ENCODE assay signal across 8 mouse cellular contexts in genomic region chr4:40278880-40279275, GRCm38 (mm10). TPM values are rescaled to one million over a fixed set of nuclear protein-coding genes. Genes with fewer than 3 reads are reported as not detected.
DNase-seq lines count a peak whose midpoint lies in the region; ATAC-seq and TF ChIP-seq lines count a peak whose summit lies in the region.

No protein-coding gene starts in this region.

- DNase-seq in heart, postnatal 0 days (ENCODE audit: low spot score): no peak
- DNase-seq in heart, adult 11 months: no peak
- no peak for DNase-seq in G1E (ENCODE audit: low spot score)
- no peak for DNase-seq in liver, embryonic 14.5 days (ENCODE audit: low read depth in 3 of 3, low spot score in 3 of 3)
- no peak for DNase-seq in adrenal gland, postnatal 10 days
- DNase-seq in left cerebral cortex, adult 11 months (ENCODE audit: low spot score): no peak

- peak; percentile 28 for ATAC-seq in heart, postnatal 0 days (ENCODE audit: insufficient read depth, low read depth)
- ATAC-seq in G1E (ENCODE audit: extremely low read depth, insufficient number of reproducible peaks, low FRiP score, poor library complexity, severe bottlenecking): no peak
- peak; percentile 77 for ATAC-seq in forebrain, embryonic 12.5 days (ENCODE audit: low FRiP score)
- ATAC-seq in liver, embryonic 14.5 days (ENCODE audit: insufficient read depth): peak; percentile 50
- no peak for ATAC-seq in monocyte, adult 5-6 weeks (replicated peaks; ENCODE audit: insufficient number of reproducible peaks, low FRiP score, low TSS enrichment, poor library complexity, severe bottlenecking)

- H3K4me3 ChIP-seq in heart, postnatal 0 days (ENCODE audit: low read depth, low read length): peak overlapping the region; percentile 87
- H3K4me3 ChIP-seq in G1E (ENCODE audit: low read depth, low read length): peak overlapping the region; percentile 97
- H3K4me3 ChIP-seq in forebrain, embryonic 12.5 days (replicated peaks): peak overlapping the region; percentile 85
- peak overlapping the region; percentile 85 to 89 for H3K4me3 ChIP-seq in liver, embryonic 14.5 days (ENCODE audit: insufficient read depth in 1 of 2, low read depth in 2 of 2, low read length in 2 of 2)

- H3K4me1 ChIP-seq in heart, postnatal 0 days (ENCODE audit: control insufficient read depth, insufficient read depth): peaks cover 12% of the 10 kb centered on the region
- peaks cover 27% of the 10 kb centered on the region for H3K4me1 ChIP-seq in G1E (ENCODE audit: insufficient read depth, low read depth, low read length)
- H3K4me1 ChIP-seq in forebrain, embryonic 12.5 days: peaks cover 13% of the 10 kb centered on the region
- H3K4me1 ChIP-seq in liver, embryonic 14.5 days (replicated peaks; ENCODE audit: control insufficient read depth in 2 of 2, insufficient read depth in 2 of 2, low read length in 1 of 2): peaks cover 0 to 5% of the 10 kb centered on the region in 2 experiments; a peak in 1 of 4 replicates

- H3K4me2 ChIP-seq in heart, postnatal 0 days (ENCODE audit: low read depth, low read length): peak overlapping the region; percentile 86
- H3K4me2 ChIP-seq in forebrain, embryonic 12.5 days: peak overlapping the region; percentile 94
- peak overlapping the region; percentile 72 for H3K4me2 ChIP-seq in liver, embryonic 14.5 days (ENCODE audit: low read depth)

- WGBS in heart, postnatal 0 days: under 1% methylated on average over 21 of the region's 21 CpGs
- under 1% methylated on average over 21 of the region's 21 CpGs for WGBS in forebrain, embryonic 12.5 days
- WGBS in liver, embryonic 14.5 days (ENCODE audit: insufficient replicate concordance): 1% methylated on average over 21 of the region's 21 CpGs

- peak overlapping the region; percentile 80 for H3K27ac ChIP-seq in heart, postnatal 0 days (ENCODE audit: low read depth)
- peak overlapping the region; percentile 42; the same call in 1 of the 2 replicates for H3K27ac ChIP-seq in forebrain, embryonic 12.5 days
- H3K27ac ChIP-seq in liver, embryonic 14.5 days: no peak overlapping the region

- H3K36me3 ChIP-seq in heart, postnatal 0 days (replicated peaks; ENCODE audit: control insufficient read depth, insufficient read depth, low read length): peaks cover 24% of the 10 kb centered on the region
- peaks cover 33% of the 10 kb centered on the region for H3K36me3 ChIP-seq in G1E (replicated peaks)
- peaks cover 21% of the 10 kb centered on the region for H3K36me3 ChIP-seq in forebrain, embryonic 12.5 days (replicated peaks)
- no peaks in the 10 kb centered on the region for H3K36me3 ChIP-seq in liver, embryonic 14.5 days (replicated peaks; ENCODE audit: control insufficient read depth, insufficient read depth, low read depth)

- no peaks in the 10 kb centered on the region for H3K9me3 ChIP-seq in heart, postnatal 0 days (replicated peaks; ENCODE audit: control insufficient read depth, low read length)
- no peaks in the 10 kb centered on the region for H3K9me3 ChIP-seq in G1E (replicated peaks)
- no peaks in the 10 kb centered on the region for H3K9me3 ChIP-seq in forebrain, embryonic 12.5 days
- no peaks in the 10 kb centered on the region for H3K9me3 ChIP-seq in liver, embryonic 14.5 days (ENCODE audit: control insufficient read depth, low read length)

- no peaks in the 10 kb centered on the region for H3K27me3 ChIP-seq in heart, postnatal 0 days (ENCODE audit: control insufficient read depth, insufficient read depth, low read length)
- no peaks in the 10 kb centered on the region for H3K27me3 ChIP-seq in G1E (ENCODE audit: insufficient read depth, low read length)
- H3K27me3 ChIP-seq in forebrain, embryonic 12.5 days: no peaks in the 10 kb centered on the region
- no peaks in the 10 kb centered on the region for H3K27me3 ChIP-seq in liver, embryonic 14.5 days (ENCODE audit: control insufficient read depth, insufficient read depth, low read length)

- no peak for TF ChIP-seq EP300 in heart, postnatal 0 days (IDR thresholded peaks at IDR 0.05; ENCODE audit: low read depth)
- no peak for TF ChIP-seq EP300 in liver, embryonic 14.5 days (IDR thresholded peaks at IDR 0.05; ENCODE audit: low read depth)

- H3K9ac ChIP-seq in heart, postnatal 0 days (replicated peaks; ENCODE audit: low read depth, low read length): peak overlapping the region; percentile 87
- peak overlapping the region; percentile 82 for H3K9ac ChIP-seq in forebrain, embryonic 12.5 days
- H3K9ac ChIP-seq in liver, embryonic 14.5 days (replicated peaks): peak overlapping the region; percentile 82

- TF ChIP-seq CTCF in heart, postnatal 0 days (IDR thresholded peaks at IDR 0.05; ENCODE audit: low read depth): no peak
- TF ChIP-seq CTCF in G1E (IDR thresholded peaks at IDR 0.05; ENCODE audit: low read depth, low read length): no peak
- no peak for TF ChIP-seq CTCF in liver, embryonic 14.5 days (IDR thresholded peaks at IDR 0.05; ENCODE audit: low read depth)

RNA-seq across cellular contexts. Expression of gene Ndufb6, which starts 0.3 kb away (rescaled TPM):
- 452 and 553 TPM in 2 replicates for total RNA-seq in heart, postnatal 0 days (2014; rRNA removed; ENCODE audit: low replicate concordance)
- polyA plus RNA-seq in heart, postnatal 0 days (2015; fragmentation: Nextera tagmentation; extraction: Ambion mirVana): 1,016 and 1,052 TPM in 2 replicates
- 31.5 and 37.4 TPM in 2 replicates for total RNA-seq in G1E (2014; fragmentation: Nextera tagmentation)
- total RNA-seq in G1E (2017): 82.0 and 91.4 TPM in 2 replicates
- 176 and 177 TPM in 2 replicates for polyA plus RNA-seq in G1E (2012)
- 272 and 275 TPM in 2 replicates for polyA plus RNA-seq in forebrain, embryonic 12.5 days (2016; fragmentation: Nextera tagmentation; extraction: Ambion mirVana)
- polyA plus RNA-seq in liver, embryonic 14.5 days (2012; rRNA removed): 56.4 and 62.1 TPM in 2 replicates
- polyA plus RNA-seq in liver, embryonic 14.5 days (2014; fragmentation: Nextera tagmentation; extraction: Ambion mirVana): 161 TPM in 2 replicates
- total RNA-seq in adrenal gland, postnatal 10 days (2021): 100 to 1,000 TPM; 482 to 529 TPM
- 19.6 to 49.3 TPM (median 45.1 TPM) in 3 replicates for total RNA-seq in monocyte, adult 5-6 weeks (2017)

RNA-seq across cellular contexts. Expression of gene Topors, which starts 9.2 kb away (rescaled TPM):
- total RNA-seq in heart, postnatal 0 days (2014; rRNA removed; ENCODE audit: low replicate concordance): 23.6 and 30.3 TPM in 2 replicates
- polyA plus RNA-seq in heart, postnatal 0 days (2015; fragmentation: Nextera tagmentation; extraction: Ambion mirVana): 15.1 and 15.5 TPM in 2 replicates
- 35.0 and 40.4 TPM in 2 replicates for total RNA-seq in G1E (2014; fragmentation: Nextera tagmentation)
- 54.8 and 59.3 TPM in 2 replicates for total RNA-seq in G1E (2017)
- 8.7 and 9.9 TPM in 2 replicates for polyA plus RNA-seq in G1E (2012)
- polyA plus RNA-seq in forebrain, embryonic 12.5 days (2016; fragmentation: Nextera tagmentation; extraction: Ambion mirVana): 51.4 and 53.7 TPM in 2 replicates
- 4.0 and 7.0 TPM in 2 replicates for polyA plus RNA-seq in liver, embryonic 14.5 days (2012; rRNA removed)
- polyA plus RNA-seq in liver, embryonic 14.5 days (2014; fragmentation: Nextera tagmentation; extraction: Ambion mirVana): 11.7 and 13.1 TPM in 2 replicates
- 10 to 100 TPM; 23.3 to 27.0 TPM for total RNA-seq in adrenal gland, postnatal 10 days (2021)
- 78.8 to 88.0 TPM (median 79.8 TPM) in 3 replicates for total RNA-seq in monocyte, adult 5-6 weeks (2017)

RNA-seq across cellular contexts. Expression of gene Smim27, which starts 9.5 kb away (rescaled TPM):
- total RNA-seq in heart, postnatal 0 days (2014; rRNA removed; ENCODE audit: low replicate concordance): 0.65 and 4.9 TPM in 2 replicates
- polyA plus RNA-seq in heart, postnatal 0 days (2015; fragmentation: Nextera tagmentation; extraction: Ambion mirVana): 48.4 and 49.4 TPM in 2 replicates
- total RNA-seq in G1E (2014; fragmentation: Nextera tagmentation): 8.5 and 9.9 TPM in 2 replicates
- total RNA-seq in G1E (2017): 9.2 and 13.4 TPM in 2 replicates
- 14.1 and 18.2 TPM in 2 replicates for polyA plus RNA-seq in G1E (2012)
- polyA plus RNA-seq in forebrain, embryonic 12.5 days (2016; fragmentation: Nextera tagmentation; extraction: Ambion mirVana): 32.7 and 35.3 TPM in 2 replicates
- 1.9 and 3.2 TPM in 2 replicates for polyA plus RNA-seq in liver, embryonic 14.5 days (2012; rRNA removed)
- 20.6 and 24.4 TPM in 2 replicates for polyA plus RNA-seq in liver, embryonic 14.5 days (2014; fragmentation: Nextera tagmentation; extraction: Ambion mirVana)
- 10 to 100 TPM; 34.9 to 46.5 TPM for total RNA-seq in adrenal gland, postnatal 10 days (2021)
- total RNA-seq in monocyte, adult 5-6 weeks (2017): 6.8 to 13.1 TPM (median 8.2 TPM) in 3 replicates

RNA-seq across cellular contexts. Expression of gene Ddx58, which starts 39.2 kb away (rescaled TPM):
- total RNA-seq in heart, postnatal 0 days (2014; rRNA removed; ENCODE audit: low replicate concordance): 16.0 and 17.5 TPM in 2 replicates
- 6.7 and 7.5 TPM in 2 replicates for polyA plus RNA-seq in heart, postnatal 0 days (2015; fragmentation: Nextera tagmentation; extraction: Ambion mirVana)
- total RNA-seq in G1E (2014; fragmentation: Nextera tagmentation) (26.6 and 29.2 TPM in 2 replicates), G1E (2017) (14.1 and 16.1 TPM in 2 replicates)
- 0.43 and 0.68 TPM in 2 replicates for polyA plus RNA-seq in G1E (2012)
- 2.7 and 4.2 TPM in 2 replicates for polyA plus RNA-seq in forebrain, embryonic 12.5 days (2016; fragmentation: Nextera tagmentation; extraction: Ambion mirVana)
- polyA plus RNA-seq in liver, embryonic 14.5 days (2012; rRNA removed): 1.8 and 3.1 TPM in 2 replicates
- polyA plus RNA-seq in liver, embryonic 14.5 days (2014; fragmentation: Nextera tagmentation; extraction: Ambion mirVana): 2.4 and 2.5 TPM in 2 replicates
- total RNA-seq in adrenal gland, postnatal 10 days (2021): 10 to 100 TPM; 17.5 to 20.9 TPM
- 40.6 to 102 TPM (median 50.8 TPM) in 3 replicates for total RNA-seq in monocyte, adult 5-6 weeks (2017)

Comparison
In these comparisons a context has a peak if more than half of its experiments do, and no peak if none do; other contexts are left out.
1. ATAC-seq: peak in heart, postnatal 0 days (single experiment), forebrain, embryonic 12.5 days (single experiment) and liver, embryonic 14.5 days (single experiment); none in G1E (single experiment) and monocyte, adult 5-6 weeks (single experiment).
2. Peak in every context shown above with its lines, with median percentiles within 50 percentile points of each other: H3K4me2 ChIP-seq, H3K4me3 ChIP-seq and H3K9ac ChIP-seq.